Mouse (Mus musculus) heart, embryonic 12.5 days (tissue): ENCODE data around the gene Ralgps1. TPM values are rescaled to one million over a fixed set of nuclear protein-coding genes. Genes with fewer than 3 reads are reported as not detected.

Experiments
- ATAC-seq: fragments of 200-750 bp; cut with Nextera tagmentation; 2 replicates; pipeline ENCODE4 v1.8.0; 2017; ENCODE audit warnings: moderate TSS enrichment, moderate library complexity; ENCODE audit not compliant: insufficient number of reproducible peaks, low FRiP score
- H3K27ac ChIP-seq: fragments of 300-500 bp; sonication (generic); 2 replicates; pipeline ENCODE4 v1.5.1; 2016; ENCODE audit warnings: mild to moderate bottlenecking, moderate library complexity; ENCODE audit not compliant: poor library complexity, severe bottlenecking
- H3K27me3 ChIP-seq: fragments of 300-500 bp; sonication (generic); replicated peaks from 2 replicates; pipeline ENCODE4 v1.6.1; 2016; ENCODE audit warnings: mild to moderate bottlenecking, moderate library complexity
- H3K36me3 ChIP-seq: fragments of 300-500 bp; sonication (generic); 2 replicates; pipeline ENCODE4 v1.6.1; 2016; ENCODE audit warnings: mild to moderate bottlenecking, moderate library complexity
- H3K4me1 ChIP-seq: fragments of 300-500 bp; sonication (generic); replicated peaks from 2 replicates; pipeline ENCODE4 v1.6.1; 2016; ENCODE audit warnings: mild to moderate bottlenecking
- H3K4me2 ChIP-seq: fragments of 300-500 bp; sonication (generic); 2 replicates; pipeline ENCODE4 v1.6.1; 2016; ENCODE audit warnings: mild to moderate bottlenecking, moderate library complexity
- H3K4me3 ChIP-seq: fragments of 300-500 bp; sonication (generic); 2 replicates; pipeline ENCODE4 v1.5.1; 2016; ENCODE audit warnings: mild to moderate bottlenecking
- H3K9ac ChIP-seq: fragments of 300-500 bp; sonication (generic); 2 replicates; pipeline ENCODE4 v1.6.1; 2016; ENCODE audit warnings: mild to moderate bottlenecking, moderate library complexity
- H3K9me3 ChIP-seq: fragments of 300-500 bp; sonication (generic); replicated peaks from 2 replicates; pipeline ENCODE4 v1.6.1; 2016; ENCODE audit warnings: mild to moderate bottlenecking, moderate library complexity
- WGBS: fragments of 180-500 bp; shearing (Covaris S2); methylation state at CpG from one replicate; pipeline ENCODE4 v1.1.7; 2016; 5-methylcytosine and 5-hydroxymethylcytosine counted together
- polyA plus RNA-seq: library from polyadenylated mRNA; unstranded; fragments of >200 nt; fragmentation: Nextera tagmentation; extraction: Ambion mirVana; gene quantifications from 2 replicates; pipeline ENCODE4 v1.2.1, GENCODE M21; 2016

Ralgps1 gene
- polyA plus RNA-seq, 1 experiment from 2014 or later = 6.3 TPM

- WGBS = 68% methylated on average over 3 of the region's 3 CpGs
- H3K4me3 ChIP-seq = no peak overlapping the region
- H3K4me2 ChIP-seq = no peak overlapping the region
- no peak for ATAC-seq
- H3K9me3 ChIP-seq = no peaks in the 10 kb centered on the region
- no peak overlapping the region for H3K27ac ChIP-seq
- H3K27me3 ChIP-seq = no peaks in the 10 kb centered on the region
- peaks cover 14% of the 10 kb centered on the region for H3K4me1 ChIP-seq
- no peak overlapping the region for H3K9ac ChIP-seq
- H3K36me3 ChIP-seq = no peaks in the 10 kb centered on the region
These were observed 10.7 kb downstream of the Ralgps1 start for GRCm38 (mm10) chr2:33360564-33360963.

GRCm38 (mm10) chr2:33359184-33359583 is 12.1 kb downstream of the Ralgps1 start:
- no peak overlapping the region for H3K9ac ChIP-seq
- H3K4me2 ChIP-seq = no peak overlapping the region
- 82% methylated on average over 8 of the region's 8 CpGs for WGBS
- peaks cover 14% of the 10 kb centered on the region for H3K4me1 ChIP-seq
- no peaks in the 10 kb centered on the region for H3K9me3 ChIP-seq
- no peak for ATAC-seq
- no peak overlapping the region for H3K4me3 ChIP-seq
- H3K36me3 ChIP-seq = no peaks in the 10 kb centered on the region
- no peaks in the 10 kb centered on the region for H3K27me3 ChIP-seq
- no peak overlapping the region for H3K27ac ChIP-seq

GRCm38 (mm10) chr2:33357250-33357838 is 13.9 kb downstream of the Ralgps1 start:
- Histone ChIP-seq H3K9me3 (no peaks in the 10 kb centered on the region), H3K4me1 (peaks cover 14% of the 10 kb centered on the region), H3K27me3 (no peaks in the 10 kb centered on the region), H3K4me2 (no peak overlapping the region), H3K27ac (no peak overlapping the region), H3K4me3 (no peak overlapping the region), H3K36me3 (no peaks in the 10 kb centered on the region), H3K9ac (no peak overlapping the region)
- ATAC-seq = no peak
- 75% methylated on average over 7 of the region's 7 CpGs for WGBS

- Histone ChIP-seq H3K27ac (no peak overlapping the region), H3K9me3 (no peaks in the 10 kb centered on the region), H3K4me1 (peaks cover under 1% of the 10 kb centered on the region; the same call in 1 of the 2 replicates), H3K9ac (no peak overlapping the region), H3K4me2 (no peak overlapping the region), H3K36me3 (no peaks in the 10 kb centered on the region), H3K27me3 (no peaks in the 10 kb centered on the region), H3K4me3 (no peak overlapping the region)
- ATAC-seq = no peak
- WGBS = 90% methylated on average over 6 of the region's 6 CpGs
These were observed 15.7 kb downstream of the Ralgps1 start for GRCm38 (mm10) chr2:33355558-33355957.

- Histone ChIP-seq H3K27ac (no peak overlapping the region), H3K9ac (no peak overlapping the region), H3K36me3 (no peaks in the 10 kb centered on the region), H3K4me3 (no peak overlapping the region), H3K9me3 (no peaks in the 10 kb centered on the region), H3K4me2 (no peak overlapping the region), H3K4me1 (peaks cover 6% of the 10 kb centered on the region), H3K27me3 (no peaks in the 10 kb centered on the region)
- no peak for ATAC-seq
- WGBS = 72% methylated on average over 5 of the region's 5 CpGs
These were observed 17.9 kb downstream of the Ralgps1 start for GRCm38 (mm10) chr2:33353432-33353831.

GRCm38 (mm10) chr2:33351449-33351848 is 19.8 kb downstream of the Ralgps1 start:
- no peak overlapping the region for H3K4me2 ChIP-seq
- H3K36me3 ChIP-seq = no peaks in the 10 kb centered on the region
- no peak overlapping the region for H3K4me3 ChIP-seq
- no peaks in the 10 kb centered on the region for H3K27me3 ChIP-seq
- no peaks in the 10 kb centered on the region for H3K9me3 ChIP-seq
- no peak overlapping the region for H3K27ac ChIP-seq
- no peak for ATAC-seq
- H3K9ac ChIP-seq = no peak overlapping the region
- H3K4me1 ChIP-seq = peaks cover 12% of the 10 kb centered on the region
- WGBS = 85% methylated on average over 3 of the region's 3 CpGs

GRCm38 (mm10) chr2:33350921-33351320 is 20.4 kb downstream of the Ralgps1 start:
- no peak for ATAC-seq
- H3K9me3 ChIP-seq = no peaks in the 10 kb centered on the region
- no peaks in the 10 kb centered on the region for H3K36me3 ChIP-seq
- H3K27ac ChIP-seq = no peak overlapping the region
- H3K4me3 ChIP-seq = no peak overlapping the region
- H3K27me3 ChIP-seq = no peaks in the 10 kb centered on the region
- WGBS = 76% methylated on average over 6 of the region's 6 CpGs
- no peak overlapping the region for H3K9ac ChIP-seq
- peaks cover 17% of the 10 kb centered on the region for H3K4me1 ChIP-seq
- no peak overlapping the region for H3K4me2 ChIP-seq

GRCm38 (mm10) chr2:33349581-33349980 is 21.7 kb downstream of the Ralgps1 start:
- Histone ChIP-seq H3K27me3 (no peaks in the 10 kb centered on the region), H3K4me1 (peaks cover 29% of the 10 kb centered on the region), H3K27ac (no peak overlapping the region), H3K4me2 (no peak overlapping the region), H3K4me3 (no peak overlapping the region), H3K9me3 (no peaks in the 10 kb centered on the region), H3K36me3 (no peaks in the 10 kb centered on the region), H3K9ac (no peak overlapping the region)
- 45% methylated on average over 2 of the region's 2 CpGs for WGBS
- ATAC-seq = no peak

- ATAC-seq = no peak
- Histone ChIP-seq H3K4me1 (peaks cover 31% of the 10 kb centered on the region), H3K9me3 (no peaks in the 10 kb centered on the region), H3K4me2 (no peak overlapping the region), H3K4me3 (no peak overlapping the region), H3K27me3 (no peaks in the 10 kb centered on the region), H3K9ac (no peak overlapping the region), H3K36me3 (no peaks in the 10 kb centered on the region), H3K27ac (no peak overlapping the region)
- WGBS = 21% methylated on average over 2 of the region's 2 CpGs
These were observed 22.2 kb downstream of the Ralgps1 start for GRCm38 (mm10) chr2:33349081-33349480.

GRCm38 (mm10) chr2:33348260-33348659 is 23.0 kb downstream of the Ralgps1 start:
- Histone ChIP-seq H3K9me3 (no peaks in the 10 kb centered on the region), H3K4me1 (peaks cover 38% of the 10 kb centered on the region), H3K4me3 (no peak overlapping the region), H3K36me3 (no peaks in the 10 kb centered on the region), H3K4me2 (no peak overlapping the region), H3K27ac (no peak overlapping the region), H3K27me3 (no peaks in the 10 kb centered on the region), H3K9ac (no peak overlapping the region)
- ATAC-seq = no peak
- WGBS = 83% methylated on average over 3 of the region's 3 CpGs

- H3K4me1 ChIP-seq = peaks cover 45% of the 10 kb centered on the region
- 33% methylated on average over 3 of the region's 3 CpGs for WGBS
These were observed 23.7 kb downstream of the Ralgps1 start for GRCm38 (mm10) chr2:33347607-33348006.

GRCm38 (mm10) chr2:33346749-33347148 is 24.5 kb downstream of the Ralgps1 start:
- Histone ChIP-seq H3K4me1 (peaks cover 52% of the 10 kb centered on the region), H3K36me3 (no peaks in the 10 kb centered on the region), H3K27me3 (no peaks in the 10 kb centered on the region), H3K4me2 (no peak overlapping the region), H3K27ac (no peak overlapping the region), H3K9ac (no peak overlapping the region), H3K9me3 (no peaks in the 10 kb centered on the region), H3K4me3 (no peak overlapping the region)
- whole genome bisulfite sequencing = 68% methylated on average over 5 of the region's 5 CpGs
- ATAC-seq = no peak

More at GRCm38 (mm10) chr2:33347607-33348006, 23.7 kb downstream of the Ralgps1 start:
- no peak for ATAC-seq
- no peaks in the 10 kb centered on the region for H3K9me3 ChIP-seq
- H3K36me3 ChIP-seq = no peaks in the 10 kb centered on the region
- H3K9ac ChIP-seq = no peak overlapping the region
- no peak overlapping the region for H3K4me3 ChIP-seq
- H3K27me3 ChIP-seq = no peaks in the 10 kb centered on the region
- no peak overlapping the region for H3K4me2 ChIP-seq
- H3K27ac ChIP-seq = no peak overlapping the region
